Mouse (Mus musculus) hindbrain, embryonic 10.5 days (tissue): ENCODE measurements around the gene Arl16. TPM values are rescaled to one million over a fixed set of nuclear protein-coding genes. Genes with fewer than 3 reads are reported as not detected.

ENCODE experiments used
- DNase-seq: peaks from one replicate; pipeline ENCODE4 v3.0.0-alpha.2; 2017; ENCODE audit warnings: low spot score
- H3K27ac ChIP-seq: fragments of 300-500 bp; sonication (generic); 2 replicates; pipeline ENCODE4 v1.5.1; 2016; ENCODE audit warnings: mild to moderate bottlenecking, moderate library complexity
- H3K27me3 ChIP-seq: fragments of 300-500 bp; sonication (generic); 2 replicates; pipeline ENCODE4 v1.6.1; 2016; ENCODE audit warnings: mild to moderate bottlenecking; ENCODE audit not compliant: poor library complexity, insufficient read depth, severe bottlenecking
- H3K36me3 ChIP-seq: fragments of 300-500 bp; sonication (generic); 2 replicates; pipeline ENCODE4 v1.6.1; 2016; ENCODE audit warnings: mild to moderate bottlenecking, moderate library complexity
- H3K4me1 ChIP-seq: fragments of 300-500 bp; sonication (generic); replicated peaks from 2 replicates; pipeline ENCODE4 v1.6.1; 2016; ENCODE audit warnings: mild to moderate bottlenecking
- H3K4me3 ChIP-seq: fragments of 300-500 bp; sonication (generic); 2 replicates; pipeline ENCODE4 v1.5.1; 2016; ENCODE audit warnings: mild to moderate bottlenecking, moderate library complexity
- H3K9me3 ChIP-seq: fragments of 300-500 bp; sonication (generic); 2 replicates; pipeline ENCODE4 v1.6.1; 2016; ENCODE audit warnings: mild to moderate bottlenecking, moderate library complexity
- WGBS: fragments of 180-500 bp; shearing (Covaris S2); methylation state at CpG from one replicate; pipeline ENCODE4 v1.1.7; 2016; 5-methylcytosine and 5-hydroxymethylcytosine counted together
- polyA plus RNA-seq: library from polyadenylated mRNA; unstranded; fragments of >200 nt; fragmentation: Nextera tagmentation; extraction: Ambion mirVana; gene quantifications from 2 replicates; pipeline ENCODE4 v1.2.1, GENCODE M21; 2016

Arl16 gene
- polyA plus RNA-seq, 1 experiment from 2014 or later: 62.3 TPM

- peaks cover 95% of the 10 kb centered on the region for H3K36me3 ChIP-seq
Measured at GRCm38 (mm10) chr11:120423569-120424295, 43.7 kb downstream of the Arl16 start.

DNA sequence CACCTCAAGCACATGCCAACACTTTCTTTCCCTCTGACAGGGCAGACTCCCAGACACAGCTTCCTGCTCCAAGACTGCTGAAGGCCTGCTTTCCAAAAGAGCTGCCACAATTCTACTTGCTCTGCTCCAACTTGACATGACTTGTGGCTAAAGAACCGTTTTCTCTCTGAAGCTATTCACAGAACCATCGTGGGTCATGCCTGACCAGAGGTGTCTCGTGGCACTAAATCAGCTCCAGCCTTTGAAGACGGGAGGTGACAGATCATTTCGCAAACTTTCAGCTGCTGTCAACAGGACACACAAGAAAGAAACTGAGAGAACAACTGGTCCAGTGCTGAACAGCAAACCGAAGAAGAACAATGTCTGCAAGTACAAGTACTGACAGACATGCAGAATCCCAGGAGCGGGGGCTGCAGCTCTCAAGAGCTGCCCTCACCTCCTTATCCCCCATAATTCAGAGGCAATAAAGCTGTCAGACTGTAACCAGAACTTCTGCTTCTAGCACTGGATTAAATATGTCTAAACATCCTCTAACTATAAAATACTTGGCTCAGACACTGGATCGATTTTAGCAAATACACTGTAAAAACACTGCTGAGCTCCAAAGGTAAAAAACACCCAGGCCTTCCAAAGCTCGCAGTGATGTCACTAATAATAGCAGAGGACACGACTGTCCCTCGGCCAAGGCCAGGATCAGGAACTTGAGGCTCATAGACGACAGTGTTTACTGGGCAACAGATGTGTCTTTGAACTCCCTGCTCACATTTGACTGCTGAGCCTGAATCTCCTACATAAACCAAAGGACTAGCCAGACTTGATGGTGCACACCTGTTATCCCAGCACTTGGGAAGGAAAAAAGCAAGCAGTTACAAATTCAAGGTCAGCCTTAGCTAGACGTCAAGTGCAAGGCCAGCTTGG is 44.5 kb downstream of the Arl16 start:
- no peaks in the 10 kb centered on the region for H3K27me3 ChIP-seq
- H3K9me3 ChIP-seq: no peaks in the 10 kb centered on the region
- H3K27ac ChIP-seq: no peak overlapping the region
- H3K36me3 ChIP-seq: peaks cover 95% of the 10 kb centered on the region
- DNase-seq: no peak
- WGBS: 93% methylated on average over 13 of the region's 13 CpGs
- H3K4me3 ChIP-seq: no peak overlapping the region
- H3K4me1 ChIP-seq: no peaks in the 10 kb centered on the region

More at GRCm38 (mm10) chr11:120423569-120424295, 43.7 kb downstream of the Arl16 start:
- DNase-seq: peak; percentile 65
- WGBS: 75% methylated on average over 9 of the region's 9 CpGs
- no peaks in the 10 kb centered on the region for H3K4me1 ChIP-seq
- H3K4me3 ChIP-seq: no peak overlapping the region
- no peaks in the 10 kb centered on the region for H3K9me3 ChIP-seq
- H3K27me3 ChIP-seq: no peaks in the 10 kb centered on the region
- H3K27ac ChIP-seq: no peak overlapping the region

GRCm38 (mm10) chr11:120418592-120418991 is 48.8 kb downstream of the Arl16 start:
- H3K27ac ChIP-seq: no peak overlapping the region
- no peak for DNase-seq
- H3K27me3 ChIP-seq: no peaks in the 10 kb centered on the region
- no peaks in the 10 kb centered on the region for H3K4me1 ChIP-seq
- no peak overlapping the region for H3K4me3 ChIP-seq
- H3K36me3 ChIP-seq: peaks cover 97% of the 10 kb centered on the region
- WGBS: 100% methylated on average over 1 of the region's 1 CpGs
- H3K9me3 ChIP-seq: no peaks in the 10 kb centered on the region

DNA sequence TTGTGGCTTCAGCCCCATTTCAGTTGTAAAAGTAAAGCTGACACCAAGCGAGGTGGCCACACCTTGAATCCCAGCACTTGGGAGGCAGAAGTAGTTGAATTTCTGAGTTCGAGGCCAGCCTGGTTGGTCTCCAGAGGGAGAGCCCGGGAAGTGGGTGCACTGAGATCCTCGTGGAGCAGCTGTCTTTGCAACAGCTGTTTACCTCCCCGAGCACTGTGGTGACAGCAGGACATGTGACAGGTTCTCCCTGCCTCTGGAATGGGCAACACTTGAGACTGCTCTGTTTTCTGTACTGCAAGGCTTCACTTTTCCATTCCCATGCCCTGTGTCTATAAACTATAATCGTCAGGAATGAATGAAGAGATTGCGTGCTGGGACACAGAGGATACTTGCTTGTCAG is 49.6 kb downstream of the Arl16 start:
- Histone ChIP-seq H3K4me3 (no peak overlapping the region), H3K4me1 (no peaks in the 10 kb centered on the region), H3K27me3 (no peaks in the 10 kb centered on the region), H3K27ac (no peak overlapping the region), H3K36me3 (peaks cover 97% of the 10 kb centered on the region), H3K9me3 (no peaks in the 10 kb centered on the region)
- WGBS: 95% methylated on average over 7 of the region's 7 CpGs
- DNase-seq: no peak

Other genes with a start within 250 kb of the Arl16 start
- 17.0 and 18.8 TPM in 2 replicates for gene Bahcc1, start 234.7 kb downstream of the Arl16 start, polyA plus RNA-seq
- gene Actg1, start 119.1 kb downstream of the Arl16 start, polyA plus RNA-seq: 3,119 and 3,536 TPM in 2 replicates
- gene Fscn2, start 106.1 kb downstream of the Arl16 start, polyA plus RNA-seq: 0.50 and 0.77 TPM in 2 replicates
- 38.0 and 45.9 TPM in 2 replicates for gene Faap100, start 88.8 kb downstream of the Arl16 start, polyA plus RNA-seq
- 47.7 and 49.3 TPM in 2 replicates for gene Nploc4, start 29.9 kb downstream of the Arl16 start, polyA plus RNA-seq
- 0.12 and 0.46 TPM in 2 replicates for gene Tspan10, start 25.0 kb downstream of the Arl16 start, polyA plus RNA-seq
- 0.31 and 0.35 TPM in 2 replicates for gene Pde6g, start 14.1 kb downstream of the Arl16 start, polyA plus RNA-seq
- gene Oxld1, start 9.5 kb downstream of the Arl16 start, polyA plus RNA-seq: 12.5 and 13.2 TPM in 2 replicates
- 34.4 and 37.3 TPM in 2 replicates for gene Ccdc137, start 9.5 kb downstream of the Arl16 start, polyA plus RNA-seq
- 171 and 186 TPM in 2 replicates for gene Mrpl12, start 17.0 kb upstream of the Arl16 start, polyA plus RNA-seq
- 50.6 and 53.3 TPM in 2 replicates for gene Slc25a10, start 24.2 kb upstream of the Arl16 start, polyA plus RNA-seq
- 0.14 and 0.17 TPM in 2 replicates for gene Gcgr, start 63.1 kb upstream of the Arl16 start, polyA plus RNA-seq
- 219 and 261 TPM in 2 replicates for gene Mcrip1, start 82.1 kb upstream of the Arl16 start, polyA plus RNA-seq
- 0.27 TPM in 1 of 2 replicates, not detected in the other for gene Ppp1r27, start 83.5 kb upstream of the Arl16 start, polyA plus RNA-seq
- gene P4hb, start 105.6 kb upstream of the Arl16 start, polyA plus RNA-seq: 519 and 570 TPM in 2 replicates
- 799 and 820 TPM in 2 replicates for gene Arhgdia, start 114.0 kb upstream of the Arl16 start, polyA plus RNA-seq
- 607 and 643 TPM in 2 replicates for gene Alyref, start 130.8 kb upstream of the Arl16 start, polyA plus RNA-seq
- gene Anapc11, start 130.8 kb upstream of the Arl16 start, polyA plus RNA-seq: 237 TPM in 2 replicates
- gene Npb, start 140.9 kb upstream of the Arl16 start, polyA plus RNA-seq: 0.34 and 0.63 TPM in 2 replicates
- 139 and 160 TPM in 2 replicates for gene Pcyt2, start 150.3 kb upstream of the Arl16 start, polyA plus RNA-seq
- 37.0 and 42.4 TPM in 2 replicates for gene Sirt7, start 157.6 kb upstream of the Arl16 start, polyA plus RNA-seq
- 23.1 and 26.2 TPM in 2 replicates for gene Mafg, start 166.0 kb upstream of the Arl16 start, polyA plus RNA-seq
- 37.6 and 38.7 TPM in 2 replicates for gene Pycr1, start 176.2 kb upstream of the Arl16 start, polyA plus RNA-seq
- not detected in 2 replicates for gene Myadml2, start 180.6 kb upstream of the Arl16 start, polyA plus RNA-seq
- gene Notum, start 193.6 kb upstream of the Arl16 start, polyA plus RNA-seq: 2.3 and 4.3 TPM in 2 replicates
- gene Aspscr1, start 205.4 kb upstream of the Arl16 start, polyA plus RNA-seq: 147 and 178 TPM in 2 replicates
- gene Cenpx, start 246.1 kb upstream of the Arl16 start, polyA plus RNA-seq: 129 and 137 TPM in 2 replicates
- gene Lrrc45, start 246.3 kb upstream of the Arl16 start, polyA plus RNA-seq: 55.8 and 57.7 TPM in 2 replicates